Mouse (Mus musculus) adrenal gland, postnatal 10 days (tissue): ENCODE results near the gene Prkab1. TPM values are rescaled to one million over a fixed set of nuclear protein-coding genes. Genes with fewer than 3 reads are reported as not detected.

Experiments
- DNase-seq: peaks from one replicate; pipeline ENCODE4 v3.0.0; 2021; ENCODE audit warnings: mixed read lengths
- total RNA-seq, 2 experiments: library from RNA; stranded (reverse); gene quantifications; 2 replicates each; pipeline ENCODE4 v1.2.3; 2021

Prkab1 gene
- total RNA-seq, 2 experiments from 2014 or later: 57.5 to 58.1 TPM

GRCm38 (mm10) chr5:115980537-115980936 lies 43.8 kb downstream of the Prkab1 start:
- no peak for DNase-seq

- DNase-seq: peak; percentile 56
These were observed 45.1 kb downstream of the Prkab1 start for GRCm38 (mm10) chr5:115979134-115979696.

GRCm38 (mm10) chr5:115978255-115978654 lies 46.1 kb downstream of the Prkab1 start:
- no peak for DNase-seq

- DNase-seq: peak; percentile 35
These were observed 46.6 kb downstream of the Prkab1 start for GRCm38 (mm10) chr5:115977757-115978156.

DNA sequence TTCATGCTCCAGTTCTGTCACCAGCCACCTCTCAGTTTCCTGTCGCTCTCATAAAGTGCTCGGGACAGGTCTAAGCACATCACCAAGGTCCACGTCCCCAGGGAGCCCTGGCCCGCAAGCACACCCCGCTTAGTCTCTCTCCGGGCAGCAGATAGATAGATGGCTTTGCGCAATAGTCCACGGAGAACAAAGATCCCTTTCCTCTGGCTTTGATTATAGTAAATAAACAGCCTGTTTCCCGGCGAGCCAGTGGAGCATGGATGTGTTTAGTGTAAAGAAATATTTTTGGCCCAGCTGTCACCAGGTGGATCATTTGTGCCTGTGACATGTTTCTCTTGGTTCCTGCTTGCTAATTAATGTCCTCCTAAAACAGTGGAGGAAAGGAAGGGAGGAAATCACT lies 47.0 kb downstream of the Prkab1 start:
- DNase-seq: no peak

DNA sequence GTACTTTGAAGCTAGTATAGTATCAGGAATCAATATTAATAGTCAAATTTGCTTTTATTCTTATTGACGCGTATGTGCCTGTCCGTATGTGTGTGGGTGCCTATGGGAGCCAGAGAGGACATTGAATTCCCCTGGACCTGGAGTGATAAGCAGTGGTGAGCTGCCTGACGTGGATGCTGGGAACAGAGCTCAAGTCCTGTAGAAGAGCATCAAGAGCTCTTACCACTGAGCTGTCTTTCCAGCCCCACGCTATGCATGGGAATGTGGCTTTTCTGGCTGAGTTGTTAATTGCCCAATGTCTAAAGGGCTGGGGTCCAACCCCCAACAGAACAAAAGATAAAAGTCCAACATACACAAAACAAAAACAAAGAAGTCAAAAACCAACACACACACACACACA lies 47.9 kb downstream of the Prkab1 start:
- DNase-seq: no peak

GRCm38 (mm10) chr5:115975672-115976071 lies 48.6 kb downstream of the Prkab1 start:
- DNase-seq: peak; percentile 53

- DNase-seq: peak; percentile 25
These were observed 53.1 kb downstream of the Prkab1 start for GRCm38 (mm10) chr5:115971236-115971635.

Other genes with a start within 250 kb of the Prkab1 start
- gene Cit, start 179.2 kb downstream of the Prkab1 start, total RNA-seq: 10 to 100 TPM in 1 of 2 experiments, 1 to 10 TPM in 1; 6.6 to 13.7 TPM
- 1 to 10 TPM in 1 of 2 experiments, under 1 TPM in 1; 0.60 to 2.8 TPM for gene Tmem233, start 58.7 kb upstream of the Prkab1 start, total RNA-seq